Mouse (Mus musculus): Measurements from ENCODE around the gene Pomgnt1. TPM values are rescaled to one million over a fixed set of nuclear protein-coding genes. Genes with fewer than 3 reads are reported as not detected.
A peak's percentile ranks its signal among the peaks of the same experiment; 100 is the strongest.

Gene Pomgnt1
- total RNA-seq, 4 experiments from 2014 or later, result 58.8 to 63.2 (median 62.0) TPM

GRCm38 (mm10) chr4:116137421-116137996, 13.9 kb downstream of the Pomgnt1 start:
- no peak for DNase-seq (ENCODE audit: low spot score)

- DNase-seq (ENCODE audit: low spot score), result no peak
Observed at GRCm38 (mm10) chr4:116140801-116141574, 17.3 kb downstream of the Pomgnt1 start.

GRCm38 (mm10) chr4:116141736-116142135, 18.1 kb downstream of the Pomgnt1 start:
- DNase-seq (ENCODE audit: low spot score), result no peak

- DNase-seq (ENCODE audit: low spot score), result no peak
Observed at GRCm38 (mm10) chr4:116142269-116142668, 18.6 kb downstream of the Pomgnt1 start.

GRCm38 (mm10) chr4:116143317-116143811, 19.7 kb downstream of the Pomgnt1 start:
- peak; percentile 11 for DNase-seq (ENCODE audit: low spot score)

GRCm38 (mm10) chr4:116143891-116144717, 20.5 kb downstream of the Pomgnt1 start:
- DNase-seq (ENCODE audit: low spot score), result peak; percentile 60

GRCm38 (mm10) chr4:116149812-116150155, 26.1 kb downstream of the Pomgnt1 start:
- no peak for DNase-seq (ENCODE audit: low spot score)

GRCm38 (mm10) chr4:116150156-116150861, 26.7 kb downstream of the Pomgnt1 start:
- peak; percentile 35 for DNase-seq (ENCODE audit: low spot score)

GRCm38 (mm10) chr4:116150862-116151221, 27.2 kb downstream of the Pomgnt1 start:
- no peak for DNase-seq (ENCODE audit: low spot score)

GRCm38 (mm10) chr4:116151238-116151637, 27.6 kb downstream of the Pomgnt1 start, which contains the start of gene Lurap1:
Gene Lurap1 (minus strand): TSS chr4:116151338.
- no peak for DNase-seq (ENCODE audit: low spot score)

GRCm38 (mm10) chr4:116152702-116153101, 29.1 kb downstream of the Pomgnt1 start:
- DNase-seq (ENCODE audit: low spot score), result no peak

GRCm38 (mm10) chr4:116157882-116158281, 34.2 kb downstream of the Pomgnt1 start:
- DNase-seq (ENCODE audit: low spot score), result no peak

- no peak for DNase-seq (ENCODE audit: low spot score)
Observed at GRCm38 (mm10) chr4:116159912-116160311, 36.3 kb downstream of the Pomgnt1 start.

- DNase-seq (ENCODE audit: low spot score), result no peak
Observed at GRCm38 (mm10) chr4:116160769-116161168, 37.1 kb downstream of the Pomgnt1 start.

GRCm38 (mm10) chr4:116162142-116162541, 38.5 kb downstream of the Pomgnt1 start:
- DNase-seq (ENCODE audit: low spot score), result no peak

GRCm38 (mm10) chr4:116164759-116165554, 41.3 kb downstream of the Pomgnt1 start:
- DNase-seq (ENCODE audit: low spot score), result no peak

- DNase-seq (ENCODE audit: low spot score), result no peak
Observed at GRCm38 (mm10) chr4:116165708-116166407, 42.2 kb downstream of the Pomgnt1 start.

- no peak for DNase-seq (ENCODE audit: low spot score)
Observed at GRCm38 (mm10) chr4:116167404-116167803, 43.8 kb downstream of the Pomgnt1 start, which contains the start of gene Tspan1. Gene Tspan1 (minus strand): TSS chr4:116167601.

GRCm38 (mm10) chr4:116168617-116169352, 45.1 kb downstream of the Pomgnt1 start:
- peak; percentile 66 for DNase-seq (ENCODE audit: low spot score)
